Mouse (Mus musculus): ENCODE measurements at regions not wholly inside any gene's neighbourhood (a gene's known extent, or its start where the extent isn't known, plus 50 kb on each side); places are given as distances from the start of the nearest gene placed in this dataset.

DNA sequence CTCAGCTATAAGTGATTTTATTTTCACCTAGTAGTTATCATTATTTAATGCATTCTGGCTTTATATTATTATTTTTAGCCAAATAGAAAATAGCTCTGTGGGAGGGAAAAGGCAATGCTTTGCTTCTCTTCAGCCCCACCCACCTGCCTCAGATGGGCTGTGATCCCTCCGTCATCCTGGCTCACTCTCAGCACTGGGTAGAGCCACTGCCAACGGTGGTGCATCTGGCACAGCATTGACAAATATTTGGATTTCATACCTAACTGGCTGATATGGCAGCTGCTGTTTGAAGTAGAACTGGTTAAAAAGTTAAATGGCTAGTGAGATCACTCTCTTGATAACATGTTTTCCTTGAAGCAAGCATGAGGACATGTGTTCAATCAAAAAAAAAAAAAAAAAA, 53.6 kb upstream of the Dars start:
- TF ChIP-seq CTCF (IDR thresholded peaks at IDR 0.05; ENCODE audit: low read depth), result no peak
- no peak for TF ChIP-seq EP300 (IDR thresholded peaks at IDR 0.05; ENCODE audit: low read depth)

All from liver, postnatal 0 days (tissue).